9 mouse cellular contexts compared by ENCODE assay signal in genomic region chr19:11044671-11044995, GRCm38 (mm10). TPM values are rescaled to one million over a fixed set of nuclear protein-coding genes. Genes with fewer than 3 reads are reported as not detected.
DNase-seq lines count a peak whose midpoint lies in the region; ATAC-seq lines count a peak whose summit lies in the region.
"Had no signal": no experiment of that assay in that cellular context is flagged by ENCODE, and none has a peak within 500 bp of the region (broad histone marks: within the 10 kb centered on the region; RNA-seq: fewer than 3 reads in every experiment).

No protein-coding gene starts in this region.

- DNase-seq in forebrain, embryonic 14.5 days (ENCODE audit: low spot score) = no peak
- no peak for DNase-seq in Muller cell, postnatal 12 days (ENCODE audit: inconsistent ontology term)
- DNase-seq in frontal cortex, postnatal 25 days (ENCODE audit: low spot score in 2 of 2) = no peak
- no peak for DNase-seq in layer of hippocampus, adult 11-12 months (ENCODE audit: low spot score)

- H3K9ac ChIP-seq in forebrain, embryonic 14.5 days (ENCODE audit: low read length) = 0 out of 2 replicates have a peak overlapping the region, but pooled peaks have one; percentile 35
- no peak overlapping the region for H3K9ac ChIP-seq in limb, embryonic 15.5 days
- no peak overlapping the region for H3K9ac ChIP-seq in stomach, embryonic 15.5 days

- H3K36me3 ChIP-seq in megakaryocyte, embryonic 14.5 days (replicated peaks; ENCODE audit: low read length) = no peaks in the 10 kb centered on the region
- H3K36me3 ChIP-seq in forebrain, embryonic 14.5 days (ENCODE audit: control insufficient read depth, insufficient read depth, low read length) = no peaks in the 10 kb centered on the region
- no peaks in the 10 kb centered on the region for H3K36me3 ChIP-seq in limb, embryonic 15.5 days
- no peaks in the 10 kb centered on the region for H3K36me3 ChIP-seq in stomach, embryonic 15.5 days

- no peaks in the 10 kb centered on the region for H3K9me3 ChIP-seq in megakaryocyte, embryonic 14.5 days
- no peaks in the 10 kb centered on the region for H3K9me3 ChIP-seq in forebrain, embryonic 14.5 days (replicated peaks; ENCODE audit: control insufficient read depth, low read length)
- no peaks in the 10 kb centered on the region for H3K9me3 ChIP-seq in limb, embryonic 15.5 days
- no peaks in the 10 kb centered on the region for H3K9me3 ChIP-seq in stomach, embryonic 15.5 days

- peak overlapping the region; percentile 54 for H3K4me2 ChIP-seq in forebrain, embryonic 14.5 days (ENCODE audit: low read length)
- H3K4me2 ChIP-seq in limb, embryonic 15.5 days = peak overlapping the region; percentile 46
- H3K4me2 ChIP-seq in stomach, embryonic 15.5 days = peak overlapping the region; percentile 58

- peaks cover 17% of the 10 kb centered on the region for H3K4me1 ChIP-seq in megakaryocyte, embryonic 14.5 days
- H3K4me1 ChIP-seq in forebrain, embryonic 14.5 days (ENCODE audit: control insufficient read depth, insufficient read depth, low read length) = no peaks in the 10 kb centered on the region
- H3K4me1 ChIP-seq in limb, embryonic 15.5 days = no peaks in the 10 kb centered on the region
- no peaks in the 10 kb centered on the region for H3K4me1 ChIP-seq in stomach, embryonic 15.5 days

- WGBS in forebrain, embryonic 14.5 days = 23% methylated on average over 5 of the region's 5 CpGs
- 17% methylated on average over 5 of the region's 5 CpGs for WGBS in limb, embryonic 15.5 days
- 17% methylated on average over 5 of the region's 5 CpGs for WGBS in stomach, embryonic 15.5 days

- H3K27me3 ChIP-seq in megakaryocyte, embryonic 14.5 days (replicated peaks) = no peaks in the 10 kb centered on the region
- 0 out of 2 replicates have a peak, but pooled peaks cover 3% of the 10 kb centered on the region for H3K27me3 ChIP-seq in forebrain, embryonic 14.5 days (replicated peaks; ENCODE audit: control insufficient read depth, insufficient read depth, low read length)
- no peaks in the 10 kb centered on the region for H3K27me3 ChIP-seq in limb, embryonic 15.5 days
- no peaks in the 10 kb centered on the region for H3K27me3 ChIP-seq in stomach, embryonic 15.5 days (replicated peaks)

- ATAC-seq in megakaryocyte, adult 5-6 weeks (ENCODE audit: poor library complexity, severe bottlenecking) = no peak
- ATAC-seq in forebrain, embryonic 14.5 days = peak; percentile 72
- ATAC-seq in limb, embryonic 15.5 days (ENCODE audit: insufficient number of reproducible peaks, low FRiP score, low TSS enrichment, low read depth) = no peak
- ATAC-seq in stomach, embryonic 15.5 days (ENCODE audit: insufficient read depth, low FRiP score, low read depth) = peak; percentile 72

- H3K4me3 ChIP-seq in megakaryocyte, embryonic 14.5 days (replicated peaks) = peak overlapping the region; percentile 90
- H3K4me3 ChIP-seq in forebrain, embryonic 14.5 days (ENCODE audit: low read depth, low read length) = peak overlapping the region; percentile 31
- peak overlapping the region; percentile 34 for H3K4me3 ChIP-seq in limb, embryonic 15.5 days
- peak overlapping the region; percentile 36 for H3K4me3 ChIP-seq in stomach, embryonic 15.5 days (replicated peaks)

- H3K27ac ChIP-seq in forebrain, embryonic 14.5 days (ENCODE audit: low read depth, low read length) = no peak overlapping the region
- no peak overlapping the region for H3K27ac ChIP-seq in limb, embryonic 15.5 days
- H3K27ac ChIP-seq in stomach, embryonic 15.5 days = no peak overlapping the region

RNA-seq across cellular contexts. Expression of gene Ms4a18, which starts 26.8 kb away (rescaled TPM):
- not detected in 2 replicates for polyA plus RNA-seq in megakaryocyte, embryonic 14.5 days (2012; ENCODE audit: insufficient read depth, low replicate concordance)
- total RNA-seq in megakaryocyte, adult 5-6 weeks (2015) = not detected in 2 replicates
- not detected in 2 replicates for total RNA-seq in megakaryocyte, adult 5-6 weeks (2017)
- polyA plus RNA-seq in forebrain, embryonic 14.5 days (2014; fragmentation: Nextera tagmentation; extraction: Ambion mirVana) = not detected in 2 replicates
- polyA plus RNA-seq in limb, embryonic 15.5 days (2015; fragmentation: Nextera tagmentation; extraction: Ambion mirVana) = not detected in 2 replicates
- polyA plus RNA-seq in stomach, embryonic 15.5 days (2015; fragmentation: Nextera tagmentation; extraction: Ambion mirVana) = 5.9 and 10.6 TPM in 2 replicates
- total RNA-seq: gastrocnemius, adult 8-10 months had no signal

RNA-seq across cellular contexts. Expression of gene Ms4a8a, which starts 36.3 kb away (rescaled TPM):
- polyA plus RNA-seq in megakaryocyte, embryonic 14.5 days (2012; ENCODE audit: insufficient read depth, low replicate concordance) = not detected in 2 replicates
- 81.1 and 96.0 TPM in 2 replicates for total RNA-seq in megakaryocyte, adult 5-6 weeks (2015)
- 52.4 and 55.6 TPM in 2 replicates for total RNA-seq in megakaryocyte, adult 5-6 weeks (2017)
- polyA plus RNA-seq in forebrain, embryonic 14.5 days (2014; fragmentation: Nextera tagmentation; extraction: Ambion mirVana) = not detected in 2 replicates
- polyA plus RNA-seq in limb, embryonic 15.5 days (2015; fragmentation: Nextera tagmentation; extraction: Ambion mirVana) = not detected in 2 replicates
- 7.7 and 11.1 TPM in 2 replicates for polyA plus RNA-seq in stomach, embryonic 15.5 days (2015; fragmentation: Nextera tagmentation; extraction: Ambion mirVana)

RNA-seq across cellular contexts. Expression of gene Ms4a15, which starts 51.6 kb away (rescaled TPM):
- not detected in 2 replicates for polyA plus RNA-seq in megakaryocyte, embryonic 14.5 days (2012; ENCODE audit: insufficient read depth, low replicate concordance)
- total RNA-seq in megakaryocyte, adult 5-6 weeks (2015) = not detected in 2 replicates
- not detected in 2 replicates for total RNA-seq in megakaryocyte, adult 5-6 weeks (2017)
- 0.25 TPM in 1 of 2 replicates, not detected in the other for polyA plus RNA-seq in forebrain, embryonic 14.5 days (2014; fragmentation: Nextera tagmentation; extraction: Ambion mirVana)
- polyA plus RNA-seq in limb, embryonic 15.5 days (2015; fragmentation: Nextera tagmentation; extraction: Ambion mirVana) = not detected in 2 replicates
- 0.10 TPM in 1 of 2 replicates, not detected in the other for polyA plus RNA-seq in stomach, embryonic 15.5 days (2015; fragmentation: Nextera tagmentation; extraction: Ambion mirVana)
- total RNA-seq: gastrocnemius, adult 8-10 months had no signal

Comparison
In these comparisons a context has a peak if more than half of its experiments do, and no peak if none do; other contexts are left out.
1. H3K4me3 ChIP-seq: peak in every context shown above with its lines; median percentile 90 in megakaryocyte, embryonic 14.5 days; 36 in stomach, embryonic 15.5 days; 34 in limb, embryonic 15.5 days; 31 in forebrain, embryonic 14.5 days.
2. ATAC-seq: peak in forebrain, embryonic 14.5 days (single experiment) and stomach, embryonic 15.5 days (single experiment); none in megakaryocyte, adult 5-6 weeks (single experiment) and limb, embryonic 15.5 days (single experiment).
3. Peak in every context shown above with its lines, with median percentiles within 50 percentile points of each other: H3K4me2 ChIP-seq.